Mouse (Mus musculus) CD8-positive naive resting alpha-beta T cell, adult 2 months (primary cell): ENCODE measurements around the gene Grk5.

Experiments used
- DNase-seq, 2 experiments: peaks; one replicate each; pipeline ENCODE4 v3.0.0; 2022; ENCODE audit warnings: low read depth in 2 of 2, low spot score in 2 of 2

The Grk5 gene

DNA sequence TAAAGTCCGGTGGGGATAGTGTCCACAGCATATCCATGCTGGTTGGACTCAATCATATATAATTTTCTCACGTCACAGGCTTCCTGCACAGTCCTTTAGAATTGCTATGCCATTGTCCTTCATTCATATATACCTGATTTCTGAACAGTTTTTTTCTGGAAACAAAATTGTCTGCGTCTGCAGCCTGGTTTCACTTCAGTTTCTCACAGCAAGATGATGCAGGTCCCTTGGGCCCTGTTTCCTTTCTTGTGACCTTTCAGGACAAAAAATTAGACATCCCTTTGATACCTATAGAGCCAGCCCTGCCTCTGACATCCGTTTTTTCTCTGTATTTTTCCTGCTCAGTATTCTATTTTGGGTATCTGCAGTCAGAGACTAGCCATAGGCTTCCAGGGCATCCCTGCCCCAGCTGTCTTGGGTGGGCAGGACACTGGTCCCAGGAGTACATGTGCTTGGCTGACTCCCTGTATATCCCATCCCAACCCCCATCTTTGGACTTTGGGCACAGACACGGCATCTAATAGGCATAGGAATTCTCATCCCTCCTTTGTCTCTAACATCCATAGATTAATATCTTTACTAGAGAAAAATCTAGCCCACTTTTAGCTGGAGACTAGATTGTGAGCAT lies 167.3 kb downstream of the Grk5 start:
- no peak for DNase-seq

DNA sequence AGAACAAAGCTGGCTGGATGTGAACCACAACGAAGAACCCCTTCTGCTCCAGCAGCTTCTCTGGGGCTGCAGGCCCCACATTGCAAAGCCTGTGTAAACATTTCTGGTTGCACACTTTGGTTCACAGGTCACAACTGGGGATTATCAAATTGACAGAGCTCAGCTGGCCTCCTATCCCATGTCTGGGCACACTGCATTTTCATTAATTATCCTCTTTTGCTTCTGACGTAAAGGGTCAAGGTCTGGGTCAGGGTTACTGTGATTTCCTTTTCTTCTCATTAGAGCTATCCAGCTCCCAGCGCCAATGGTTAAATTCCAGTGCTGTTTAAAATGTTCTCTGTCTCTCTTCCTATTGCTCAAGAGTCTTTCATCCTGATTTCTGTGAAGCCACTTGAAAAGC lies 168.0 kb downstream of the Grk5 start:
- no peak for DNase-seq

DNA sequence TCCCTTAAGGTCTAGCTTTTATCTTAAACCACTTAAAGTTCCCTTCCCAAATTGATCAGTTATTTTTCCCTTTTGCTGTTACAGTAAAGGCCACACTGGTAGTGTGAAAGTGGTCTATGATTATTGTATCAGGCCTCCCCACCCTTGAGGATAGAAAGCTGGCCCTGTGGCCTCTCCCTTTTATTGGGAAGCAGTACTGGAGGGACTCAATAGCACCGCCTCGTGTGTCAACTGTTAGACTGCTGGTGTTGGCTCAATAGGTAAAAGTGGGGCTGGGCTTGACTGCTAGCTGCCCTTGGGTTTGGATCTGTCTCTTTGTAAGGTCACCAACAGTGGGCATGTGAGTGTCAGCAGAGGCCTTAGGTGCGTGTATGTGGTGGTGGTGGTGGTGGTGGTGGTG lies 174.8 kb downstream of the Grk5 start:
- DNase-seq: no peak

DNA sequence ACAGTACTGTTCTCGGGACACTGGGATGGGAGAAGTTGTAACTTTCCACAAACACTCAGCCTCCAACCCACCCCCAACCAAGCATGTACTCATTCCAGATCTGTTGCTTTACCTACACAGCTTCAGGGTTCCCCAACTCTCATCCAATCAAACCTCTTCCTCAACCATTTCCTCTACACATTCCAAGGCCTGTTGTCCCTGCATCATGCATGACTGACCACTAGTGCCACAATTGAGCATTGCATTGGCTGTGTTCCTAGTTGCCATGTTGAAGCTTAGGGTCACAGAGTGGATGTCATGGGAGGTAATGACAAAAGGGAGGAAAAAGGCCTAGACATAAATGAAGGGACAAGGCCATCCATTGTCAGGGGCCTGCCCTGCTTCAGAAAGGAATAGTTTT lies 175.5 kb downstream of the Grk5 start:
- DNase-seq: no peak

DNA sequence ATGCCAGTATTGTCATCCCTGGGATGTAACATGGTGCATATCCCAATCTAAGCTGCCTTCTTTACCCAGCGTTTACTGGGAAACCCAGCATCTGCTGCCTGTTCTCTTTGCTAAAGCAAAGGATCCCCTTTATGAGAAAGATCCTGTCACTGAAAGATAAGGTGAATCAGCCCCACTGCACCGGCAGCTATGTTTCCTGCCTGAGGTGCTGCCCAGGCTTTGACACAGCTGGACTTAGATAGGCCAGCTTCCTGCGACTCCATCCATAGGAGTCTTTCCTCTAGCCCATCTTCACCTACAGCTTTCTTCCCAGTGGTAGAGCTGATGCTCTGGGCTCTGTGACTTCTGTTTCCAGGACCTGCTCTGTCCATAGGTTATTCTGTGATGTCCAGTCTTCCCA lies 189.1 kb downstream of the Grk5 start:
- no peak for DNase-seq

DNA sequence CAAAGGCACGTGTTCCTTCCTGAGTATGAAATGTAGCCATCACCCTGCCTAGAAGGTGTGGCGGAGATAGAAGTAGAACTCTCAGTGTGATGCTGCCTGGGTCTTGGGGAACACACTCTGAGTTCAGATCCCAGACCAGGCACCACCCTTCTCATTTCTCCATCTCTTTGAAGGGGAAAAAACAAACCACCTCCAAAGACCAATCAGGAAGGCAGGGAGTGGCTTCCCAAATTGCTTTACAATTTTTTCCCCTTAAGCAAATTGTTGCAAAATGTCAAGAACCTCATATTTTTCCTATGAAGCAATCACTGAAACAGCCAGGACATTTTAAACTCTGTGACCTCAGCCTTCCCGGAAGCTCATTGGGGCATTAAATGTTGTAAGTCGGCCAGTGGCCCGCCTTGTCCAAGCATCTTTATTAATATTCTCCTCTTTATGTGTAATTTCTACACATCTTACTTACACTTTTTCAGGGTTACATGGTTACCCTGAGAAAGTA lies 190.8 kb downstream of the Grk5 start:
- DNase-seq: no peak

DNA sequence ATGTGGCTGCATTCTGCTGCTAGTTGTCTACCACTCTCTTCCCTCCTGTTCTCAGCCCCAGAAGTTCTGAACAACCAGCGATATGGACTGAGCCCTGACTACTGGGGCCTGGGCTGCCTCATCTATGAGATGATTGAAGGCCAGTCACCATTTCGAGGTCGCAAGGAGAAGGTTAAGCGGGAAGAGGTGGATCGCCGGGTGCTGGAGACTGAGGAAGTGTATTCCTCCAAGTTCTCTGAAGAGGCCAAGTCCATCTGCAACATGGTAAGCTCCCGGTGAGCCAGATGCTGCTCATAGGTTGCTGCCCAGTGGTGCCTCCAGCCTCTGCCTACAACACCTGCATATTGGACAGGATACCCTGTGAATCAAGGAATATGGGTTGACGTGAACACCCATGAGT lies 193.5 kb downstream of the Grk5 start:
- no peak for DNase-seq

DNA sequence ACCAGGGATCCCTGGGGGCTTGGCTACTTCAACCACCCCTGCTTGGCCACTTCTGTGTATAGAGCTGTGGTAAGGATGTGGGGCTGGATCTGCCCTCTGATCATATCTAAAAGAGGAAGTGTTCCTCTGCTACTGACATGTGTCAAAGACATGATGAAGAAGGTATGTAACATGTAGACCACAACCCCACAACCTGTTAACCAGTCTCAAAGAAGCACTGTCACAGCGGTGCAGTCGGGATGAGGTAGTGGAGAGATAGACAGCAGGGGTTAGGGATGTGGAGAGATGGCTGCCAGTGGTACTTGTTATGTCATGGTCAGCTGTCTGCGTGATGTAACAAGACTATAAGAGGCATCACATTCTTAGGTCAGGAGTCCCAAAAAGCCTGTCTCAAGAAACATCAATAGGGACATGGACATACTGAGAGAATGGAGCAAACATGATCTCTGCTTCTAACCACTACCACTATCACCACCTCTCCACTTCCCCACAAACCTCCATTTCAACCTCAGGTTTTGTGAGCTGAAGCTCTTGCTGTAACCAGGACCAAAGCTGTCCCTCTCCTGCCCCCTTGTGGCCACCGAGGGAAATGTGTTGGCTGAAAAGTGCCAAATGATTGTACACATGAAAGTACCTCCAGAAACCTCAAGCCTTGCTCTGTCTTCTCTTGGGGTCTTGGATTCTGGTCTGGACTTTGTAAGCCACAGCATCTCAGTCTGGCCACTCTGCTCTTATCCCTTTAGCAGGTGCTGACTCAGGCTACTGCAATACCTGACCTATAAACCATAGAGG lies 194.8 kb downstream of the Grk5 start:
- DNase-seq: peak; percentile 75 to 84

DNA sequence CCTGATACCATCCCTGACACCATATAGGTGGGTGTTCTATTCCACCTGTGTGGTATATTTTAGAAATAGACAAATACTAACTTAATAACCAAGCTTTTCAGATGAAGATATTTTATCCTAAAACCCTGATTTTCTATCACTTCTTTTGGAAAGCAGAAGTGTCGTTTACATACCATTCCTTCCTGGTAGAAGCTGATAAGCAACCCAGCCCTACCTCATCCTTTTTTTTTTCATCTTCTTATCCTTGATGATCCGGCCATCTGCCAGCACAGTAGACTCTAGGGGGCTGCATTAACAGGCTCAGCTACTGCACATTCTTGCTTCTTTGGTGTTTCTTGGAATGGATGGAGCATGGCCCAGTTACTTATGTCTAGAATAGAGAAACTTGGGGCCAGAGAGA lies 195.7 kb downstream of the Grk5 start:
- DNase-seq: no peak

DNA sequence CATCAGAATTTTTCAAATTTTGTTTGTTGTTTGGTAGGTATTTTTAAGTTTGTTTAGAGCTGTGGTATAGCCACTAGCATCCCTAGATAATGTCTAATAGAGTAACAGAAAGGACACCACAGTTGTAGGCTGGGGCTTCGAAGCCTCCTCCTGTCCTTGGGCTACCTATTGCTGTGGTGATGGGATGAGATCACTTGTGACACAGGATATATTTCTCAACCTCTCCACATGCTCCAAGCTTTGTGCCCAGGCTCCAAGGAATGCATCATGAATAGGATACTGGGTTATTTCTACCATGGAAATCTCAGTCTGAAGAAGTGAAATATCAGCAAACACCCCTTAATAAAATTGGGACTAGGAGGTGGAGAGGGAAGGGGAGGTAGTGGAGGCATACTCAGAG lies 198.2 kb downstream of the Grk5 start:
- no peak for DNase-seq

DNA sequence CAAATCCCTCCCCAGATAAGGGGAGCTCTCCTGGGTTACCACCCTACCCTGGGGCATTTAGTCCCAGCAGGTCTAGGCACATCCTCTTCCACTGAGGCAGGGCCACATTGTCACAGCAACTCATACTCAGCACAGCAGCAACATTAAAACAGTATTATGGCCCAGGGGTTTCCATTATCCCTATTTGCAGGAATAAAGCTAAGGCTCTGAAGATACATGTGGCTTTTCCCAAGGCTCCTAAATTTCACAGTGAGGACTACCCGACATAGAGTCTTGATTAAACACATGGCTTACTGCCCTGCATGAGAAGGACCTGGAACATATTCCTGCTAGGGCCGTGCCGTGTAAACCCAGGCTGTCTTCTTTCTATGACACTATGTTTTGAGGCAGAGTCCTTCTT lies 199.5 kb downstream of the Grk5 start:
- DNase-seq: no peak

DNA sequence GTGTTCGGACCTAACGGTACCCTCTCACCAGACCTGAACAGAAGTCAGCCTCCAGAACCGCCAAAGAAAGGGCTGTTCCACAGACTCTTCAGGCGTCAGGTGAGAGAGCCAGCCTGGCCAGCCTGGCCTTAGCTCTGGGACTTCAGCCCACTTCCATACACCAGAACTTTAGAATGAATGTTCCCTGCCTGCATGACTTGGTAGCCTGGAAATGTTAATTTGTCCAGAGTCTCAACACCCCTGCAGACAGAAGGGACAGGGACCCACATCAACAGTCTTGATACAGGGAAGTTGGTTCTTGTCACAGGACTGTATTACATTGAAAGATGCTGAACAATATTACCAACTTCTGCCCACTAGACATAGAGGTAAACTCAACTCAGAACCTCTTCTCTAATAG lies 201.0 kb downstream of the Grk5 start:
- no peak for DNase-seq

DNA sequence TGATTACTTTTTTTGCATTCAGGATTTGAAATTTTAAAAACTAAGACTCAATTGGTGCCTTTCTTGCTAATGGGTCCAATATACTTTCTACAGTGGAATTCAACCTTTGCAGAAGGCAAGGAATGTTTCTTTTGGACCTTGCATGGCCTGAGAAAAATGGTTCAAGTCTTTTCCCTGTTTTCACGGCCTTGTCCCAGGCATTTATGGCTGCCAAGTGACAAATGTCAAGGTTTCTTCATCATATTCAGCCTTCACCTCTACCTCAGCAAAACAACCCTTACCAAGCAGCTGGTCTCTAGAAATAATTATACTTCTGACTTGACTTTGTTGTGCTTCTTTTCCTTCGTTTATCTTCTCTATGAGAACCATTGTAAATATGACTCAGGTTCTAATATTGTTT lies 207.2 kb downstream of the Grk5 start:
- no peak for DNase-seq

DNA sequence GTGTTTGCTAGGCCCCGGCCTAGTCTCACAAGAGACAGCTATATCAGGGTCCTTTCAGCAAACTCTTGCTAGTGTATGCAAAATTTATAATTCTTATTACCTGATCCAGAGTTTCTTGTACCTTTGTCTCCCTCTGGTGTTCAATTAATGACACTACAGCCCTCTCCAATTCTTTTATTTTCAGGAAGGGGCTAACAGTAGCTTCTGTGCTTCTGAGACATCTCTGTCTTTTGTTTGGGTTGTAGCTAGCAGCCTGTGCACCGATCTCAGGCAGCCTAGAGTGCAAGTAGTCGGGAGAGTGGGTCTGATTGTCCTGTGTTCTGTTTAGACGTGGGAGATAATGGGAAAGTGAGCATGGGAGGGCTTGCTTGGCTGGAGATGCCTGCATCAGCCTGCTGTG lies 208.2 kb downstream of the Grk5 start:
- no peak for DNase-seq

DNA sequence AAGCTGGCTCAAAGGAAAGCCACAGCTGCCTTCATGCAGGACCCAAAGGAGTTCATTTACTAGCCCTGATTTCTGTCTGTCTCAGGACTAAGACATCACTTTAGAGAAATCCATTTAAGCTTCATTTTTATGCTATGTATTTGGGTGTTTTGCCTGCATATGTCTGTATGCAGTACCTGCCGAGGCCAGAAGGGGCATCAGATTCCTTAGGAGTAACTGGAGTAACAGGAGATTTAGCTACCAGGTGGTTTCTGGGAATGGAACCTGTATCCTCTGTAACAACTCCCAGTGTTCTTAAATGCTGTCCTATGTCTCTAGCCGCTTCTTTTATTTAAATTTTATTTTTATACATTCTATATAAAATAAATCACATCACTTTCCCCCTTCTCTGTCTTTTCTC lies 220.6 kb downstream of the Grk5 start:
- peak in 1 of 2 experiments; percentile 5 for DNase-seq

DNA sequence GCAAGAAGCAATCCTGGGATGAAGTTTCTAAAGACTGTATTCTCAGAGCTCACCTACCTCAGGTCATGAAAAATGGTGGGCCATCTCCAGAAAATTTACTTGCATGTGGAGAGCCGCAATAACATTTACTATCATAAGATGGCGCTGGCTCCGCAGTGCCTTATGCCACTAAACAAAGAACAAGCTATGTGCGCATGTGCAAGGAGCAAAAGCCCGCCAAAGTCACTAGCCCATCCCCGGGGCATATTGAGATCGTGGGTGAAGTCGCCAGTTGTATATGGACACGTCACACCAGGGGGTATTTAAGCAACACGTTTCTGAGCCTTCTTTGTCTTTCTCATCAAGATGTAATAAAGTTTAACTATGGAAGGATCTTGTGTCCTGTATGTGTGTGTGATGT lies 241.5 kb downstream of the Grk5 start:
- no peak for DNase-seq

DNA sequence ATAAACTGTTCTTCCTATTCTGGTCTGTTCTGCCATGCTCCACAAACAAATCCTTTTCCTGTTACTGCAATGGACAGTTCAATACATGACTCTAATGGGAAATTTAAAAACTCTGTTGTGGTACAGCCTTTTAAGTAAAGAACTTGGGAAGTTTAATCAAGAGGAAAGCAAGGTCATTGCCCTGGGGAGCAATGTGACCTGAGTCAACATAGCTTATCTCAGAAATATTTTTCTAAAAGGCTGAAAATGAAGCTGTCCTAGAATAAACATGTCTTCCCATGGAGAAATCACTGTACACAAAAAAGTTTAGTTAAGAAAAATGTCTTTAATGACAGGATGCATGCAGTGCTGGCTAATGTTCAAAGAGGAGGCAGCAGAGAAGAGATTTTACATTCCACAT lies 249.1 kb downstream of the Grk5 start:
- DNase-seq: no peak

DNA sequence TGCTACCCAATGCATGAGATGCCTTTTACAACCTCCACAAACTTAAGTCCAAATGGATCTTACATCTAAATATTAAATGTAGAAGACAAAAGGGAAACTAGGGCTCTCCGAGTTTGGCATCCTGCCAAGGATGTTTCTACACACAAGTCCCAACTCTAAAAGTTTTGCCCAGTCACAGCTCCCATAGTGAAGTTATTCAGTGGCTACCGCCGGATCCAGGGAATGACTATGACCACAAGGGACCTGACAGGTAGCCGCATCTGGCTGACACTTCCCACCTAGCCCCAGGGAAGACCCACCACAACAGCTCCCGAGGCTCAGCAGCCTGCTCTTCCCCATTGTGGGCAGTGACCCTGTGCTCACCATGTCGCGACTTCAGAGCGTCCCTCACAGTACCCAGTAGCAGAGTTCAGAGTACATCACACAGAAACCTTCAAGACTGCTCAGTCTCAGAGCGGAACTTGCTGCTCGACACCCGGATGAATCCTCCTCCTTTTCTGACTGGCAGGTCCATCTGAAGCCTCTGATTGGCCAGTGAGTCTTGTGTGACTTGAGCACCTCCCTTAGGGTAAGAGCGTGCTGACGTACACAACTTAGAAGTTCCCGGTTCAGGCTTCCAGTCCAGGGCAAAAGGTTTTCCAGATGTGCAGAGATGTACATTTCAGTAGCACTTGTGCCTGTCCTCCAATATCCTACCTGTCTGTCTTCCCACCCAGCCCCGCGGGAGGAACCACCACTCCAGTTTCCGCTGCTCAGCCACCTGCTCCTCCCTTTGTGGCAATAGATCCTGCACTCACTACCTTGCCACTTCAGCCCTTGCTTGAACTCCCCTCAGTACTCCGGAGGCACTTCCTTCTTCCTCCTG lies 251.0 kb downstream of the Grk5 start, which contains the start of gene Zfp950:
TSS of gene Zfp950 (minus strand) at position 499 of the 865 bp plus-strand sequence.
- DNase-seq: peak; percentile 75

DNA sequence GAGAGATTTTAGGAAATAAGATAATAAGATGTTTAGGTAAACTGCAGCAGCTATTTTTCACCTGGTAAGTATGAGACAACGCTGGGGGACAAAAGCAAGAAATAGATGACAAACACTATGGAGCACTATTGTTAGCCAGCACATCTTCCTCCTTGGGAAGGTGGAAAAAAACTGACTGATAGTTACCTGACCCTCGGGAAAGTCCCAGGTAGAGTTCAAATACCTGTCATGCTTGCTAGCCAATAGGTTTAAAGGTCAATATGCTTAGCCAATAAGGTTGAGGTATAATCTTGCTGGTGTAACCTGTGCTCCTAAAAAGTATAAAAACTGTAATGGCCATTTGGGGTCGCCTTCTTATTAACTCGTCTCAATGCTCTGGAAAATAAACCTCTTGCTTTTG lies 251.8 kb downstream of the Grk5 start:
- DNase-seq: no peak
